Mouse (Mus musculus) small intestine, adult 2 months (tissue): ENCODE measurements at regions not wholly inside any gene's neighbourhood (a gene's known extent, or its start where the extent isn't known, plus 50 kb on each side); places are given as distances from the start of the nearest gene placed in this dataset.

Source experiments
- CTCF ChIP-seq: fragments of 200-500 bp; IDR thresholded peaks from 2 replicates; pipeline ENCODE4 v1.5.1; 2012; ENCODE audit warnings: low read depth, mild to moderate bottlenecking, control low read depth, inconsistent platforms, low read length, moderate library complexity, mixed read lengths; ENCODE audit not compliant: insufficient replicate concordance, insufficient read length; ENCODE audit errors: extremely low read depth
- POLR2A ChIP-seq: fragments of 200-500 bp; IDR thresholded peaks from 2 replicates; pipeline ENCODE4 v1.6.1; 2012; ENCODE audit warnings: low read depth, mild to moderate bottlenecking, control low read depth, inconsistent platforms, low read length, moderate library complexity

- TF ChIP-seq CTCF: no peak
- no peak for TF ChIP-seq POLR2A
These were observed 128.8 kb upstream of the Lyplal1 start for GRCm38 (mm10) chr1:186245723-186246440.
